Mouse (Mus musculus) embryo, embryonic 11.5 days (tissue): ENCODE measurements around the gene Zim1.

Experiments used
- DNase-seq: peaks from one replicate; pipeline ENCODE4 v3.0.0-alpha.2; 2012; ENCODE audit warnings: low read depth, low spot score

Zim1 gene

GRCm38 (mm10) chr7:6696241-6697045 lies at the start of gene Zim1:
Gene Zim1, minus strand, starts transcription at chr7:6696450.
- peak; percentile 91 for DNase-seq

- DNase-seq, result no peak
Measured at GRCm38 (mm10) chr7:6744281-6744904, 48.1 kb upstream of the Zim1 start.

- no peak for DNase-seq
Measured at GRCm38 (mm10) chr7:6736060-6736459, 39.8 kb upstream of the Zim1 start.

- no peak for DNase-seq
Measured at GRCm38 (mm10) chr7:6731930-6732329, 35.7 kb upstream of the Zim1 start.

- no peak for DNase-seq
Measured at GRCm38 (mm10) chr7:6731373-6731772, 35.1 kb upstream of the Zim1 start.

GRCm38 (mm10) chr7:6730801-6731200 lies 34.6 kb upstream of the Zim1 start:
- no peak for DNase-seq

- DNase-seq, result peak; percentile 84
Measured at GRCm38 (mm10) chr7:6730241-6730640, 34.0 kb upstream of the Zim1 start, which contains the start of the genes Peg3 and Usp29. Gene Peg3, minus strand, starts transcription at chr7:6730431. Gene Usp29, plus strand, starts transcription at chr7:6730578.

GRCm38 (mm10) chr7:6729061-6729817 lies 33.0 kb upstream of the Zim1 start:
- DNase-seq, result peak; percentile 86

- peak; percentile 81 for DNase-seq
Measured at GRCm38 (mm10) chr7:6728263-6728931, 32.1 kb upstream of the Zim1 start.

GRCm38 (mm10) chr7:6727351-6728121 lies 31.3 kb upstream of the Zim1 start:
- no peak for DNase-seq

GRCm38 (mm10) chr7:6709396-6709795 lies 13.1 kb upstream of the Zim1 start:
- DNase-seq, result no peak

GRCm38 (mm10) chr7:6708451-6709180 lies 12.4 kb upstream of the Zim1 start:
- no peak for DNase-seq

- no peak for DNase-seq
Measured at GRCm38 (mm10) chr7:6707416-6708015, 11.3 kb upstream of the Zim1 start.

GRCm38 (mm10) chr7:6699230-6699629 lies 3.0 kb upstream of the Zim1 start:
- no peak for DNase-seq

- DNase-seq, result no peak
Measured at GRCm38 (mm10) chr7:6685511-6685910, 10.7 kb downstream of the Zim1 start.

GRCm38 (mm10) chr7:6666726-6667125 lies 29.5 kb downstream of the Zim1 start:
- DNase-seq, result no peak

- DNase-seq, result no peak
Measured at GRCm38 (mm10) chr7:6663430-6663829, 32.8 kb downstream of the Zim1 start.

- DNase-seq, result peak; percentile 36
Measured at GRCm38 (mm10) chr7:6659605-6660004, 36.6 kb downstream of the Zim1 start.

- no peak for DNase-seq
Measured at GRCm38 (mm10) chr7:6658606-6659005, 37.6 kb downstream of the Zim1 start.

GRCm38 (mm10) chr7:6652151-6652550 lies 44.1 kb downstream of the Zim1 start:
- no peak for DNase-seq
